Mouse (Mus musculus) kidney, postnatal 4 days (tissue): ENCODE data around the gene Pitpnc1.
A peak's percentile ranks its signal among the peaks of the same experiment; 100 is the strongest.
"Not testable (repeated sequence)": the region's sequence is repeated elsewhere in the genome, so short reads cannot be mapped to it uniquely, and the experiment has no call there.

Experiments
- DNase-seq, 2 experiments: peaks; one replicate each; pipeline ENCODE4 v3.0.0; 2021; ENCODE audit warnings: mixed read lengths in 2 of 2

The Pitpnc1 gene

GRCm38 (mm10) chr11:107470521-107471041 is at the start of gene Pitpnc1:
Pitpnc1 (minus strand) TSS chr11:107470699.
- peak; percentile 88 to 93 for DNase-seq

GRCm38 (mm10) chr11:107518645-107519429 is 48.3 kb upstream of the Pitpnc1 start:
- DNase-seq = no peak

- no peak for DNase-seq
Measured at GRCm38 (mm10) chr11:107516387-107516786, 45.9 kb upstream of the Pitpnc1 start.

- peak in 1 of 2 experiments; percentile 16 for DNase-seq
Measured at GRCm38 (mm10) chr11:107513047-107513446, 42.5 kb upstream of the Pitpnc1 start.

DNA sequence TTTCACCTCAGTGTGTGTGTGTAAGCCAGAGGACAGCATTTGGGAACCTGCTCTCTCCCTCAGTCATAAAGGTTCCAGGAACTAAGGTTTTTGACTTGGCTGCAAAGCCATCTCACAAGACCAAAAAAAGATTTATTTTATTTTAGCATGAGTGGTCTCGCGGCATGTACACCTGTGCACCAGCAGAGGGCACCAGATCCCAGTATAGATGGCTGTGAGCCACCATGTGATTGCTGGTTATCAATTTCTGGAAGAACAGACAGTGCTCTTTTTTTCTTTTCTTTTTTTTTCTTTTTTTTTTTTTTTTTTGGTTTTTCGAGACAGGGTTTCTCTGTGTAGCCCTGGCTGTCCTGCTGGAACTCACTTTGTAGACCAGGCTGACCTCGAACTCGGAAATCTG is 41.5 kb upstream of the Pitpnc1 start:
- DNase-seq = peak; percentile 81 to 84

GRCm38 (mm10) chr11:107510362-107511269 is 40.1 kb upstream of the Pitpnc1 start:
- peak; percentile 49 to 66 for DNase-seq

GRCm38 (mm10) chr11:107509631-107510338 is 39.3 kb upstream of the Pitpnc1 start:
- DNase-seq = peak in 1 of 2 experiments; percentile 35

DNA sequence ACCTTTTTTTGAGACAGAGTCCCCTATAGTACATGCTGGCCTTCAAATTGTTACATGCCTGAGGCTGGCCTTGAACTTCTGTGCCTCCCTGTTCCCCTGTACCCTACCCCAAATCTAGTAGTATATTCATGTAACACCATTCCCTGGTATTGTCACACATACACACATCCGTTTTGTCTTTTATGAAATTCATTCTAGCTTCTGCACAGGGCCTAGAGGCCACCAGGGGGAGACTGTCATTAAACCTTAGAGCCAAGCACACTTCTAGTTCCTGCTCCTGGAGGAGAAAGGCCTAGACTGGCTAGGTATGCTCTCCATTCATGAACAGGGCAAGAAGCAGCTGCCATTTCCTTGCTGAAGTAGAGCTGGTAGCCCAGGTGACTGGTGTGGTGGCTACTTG is 35.8 kb upstream of the Pitpnc1 start:
- DNase-seq = peak; percentile 39 to 53

GRCm38 (mm10) chr11:107504364-107504763 is 33.9 kb upstream of the Pitpnc1 start:
- not testable (repeated sequence) for DNase-seq

GRCm38 (mm10) chr11:107502801-107503200 is 32.3 kb upstream of the Pitpnc1 start:
- no peak for DNase-seq

DNA sequence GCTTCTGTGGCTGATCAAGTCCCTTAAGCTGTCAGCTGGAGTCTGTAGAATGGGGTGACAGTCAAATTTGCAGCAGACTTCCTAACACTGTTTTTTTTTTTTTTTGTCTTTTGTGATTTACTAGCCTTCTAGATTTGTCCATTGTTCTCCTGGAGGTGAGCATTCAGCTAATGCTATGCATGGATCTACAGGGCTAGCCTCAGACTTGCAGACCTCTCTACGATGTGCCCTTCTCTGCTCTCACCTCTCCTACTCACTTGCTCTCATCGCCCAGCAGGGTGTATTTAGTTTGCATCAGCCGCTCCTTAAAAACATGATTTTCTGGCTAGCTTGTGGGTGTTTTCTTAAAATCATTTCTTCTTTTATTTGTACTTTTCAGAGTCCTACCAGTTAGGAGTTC is 13.8 kb upstream of the Pitpnc1 start:
- no peak for DNase-seq

DNA sequence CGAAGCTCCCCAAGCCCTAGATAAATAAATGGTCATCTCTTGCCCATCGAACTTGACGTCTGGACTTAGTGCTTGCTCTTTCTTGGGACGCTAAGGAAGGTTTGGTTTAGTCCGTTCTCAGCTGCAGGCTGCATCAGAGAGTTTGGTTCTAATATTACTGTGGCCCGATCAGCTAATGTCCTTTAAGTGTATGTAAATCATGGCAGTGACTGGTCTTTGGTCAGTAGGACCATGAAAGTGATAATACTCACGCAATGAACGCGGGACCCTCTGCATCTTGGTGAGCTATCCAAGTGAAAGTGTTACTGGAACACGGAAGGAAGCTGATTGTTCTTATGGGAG is 9.3 kb upstream of the Pitpnc1 start:
- DNase-seq = no peak

DNA sequence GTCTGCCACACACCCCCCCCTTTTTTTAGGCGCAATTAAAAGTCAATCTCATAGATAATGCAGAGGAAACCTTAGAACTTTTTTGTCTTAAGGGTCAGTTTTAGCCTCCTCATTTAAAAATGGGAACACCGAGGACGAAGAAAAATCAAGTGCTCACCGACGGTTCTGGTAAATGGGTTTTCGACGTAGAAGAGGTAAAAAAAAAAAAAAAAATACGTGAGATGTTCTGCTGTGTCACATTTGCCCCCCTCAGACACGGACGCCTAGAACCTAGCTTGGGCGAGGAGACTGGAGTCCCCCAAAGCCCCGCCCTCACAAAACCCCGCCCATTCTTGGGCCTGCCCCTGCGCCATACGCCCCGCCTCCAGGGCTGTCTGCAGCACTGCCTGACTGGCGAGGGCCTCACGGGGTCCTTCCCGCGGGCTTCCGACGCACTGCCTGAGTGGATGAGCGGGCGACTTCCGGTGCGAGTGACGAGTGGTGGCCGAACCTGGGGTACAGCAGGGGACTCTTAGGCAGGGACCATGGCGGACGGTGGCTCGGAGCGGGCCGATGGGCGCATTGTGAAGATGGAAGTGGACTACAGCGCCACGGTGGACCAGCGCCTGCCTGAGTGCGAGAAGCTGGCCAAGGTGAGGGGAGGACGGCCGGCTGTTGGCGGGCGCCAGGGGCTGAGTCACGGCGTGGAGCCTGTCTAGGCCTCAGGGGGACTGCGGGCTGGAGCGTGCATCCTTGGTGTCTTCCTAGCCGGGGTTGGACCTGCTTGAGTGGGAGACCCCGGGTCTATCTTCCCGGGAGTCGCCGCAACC is 8.8 kb upstream of the Pitpnc1 start, which contains the start of gene Psmd12:
Gene Psmd12 (plus strand): TSS at position 432 of the 809 bp plus-strand sequence.
- DNase-seq = peak; percentile 99

- peak; percentile 38 to 62 for DNase-seq
Measured at GRCm38 (mm10) chr11:107473137-107473820, 2.8 kb upstream of the Pitpnc1 start.

- no peak for DNase-seq
Measured at GRCm38 (mm10) chr11:107472304-107472703, 1.8 kb upstream of the Pitpnc1 start.

- peak in 1 of 2 experiments; percentile 19 for DNase-seq
Measured at GRCm38 (mm10) chr11:107471071-107471720, 697 bp upstream of the Pitpnc1 start.

DNA sequence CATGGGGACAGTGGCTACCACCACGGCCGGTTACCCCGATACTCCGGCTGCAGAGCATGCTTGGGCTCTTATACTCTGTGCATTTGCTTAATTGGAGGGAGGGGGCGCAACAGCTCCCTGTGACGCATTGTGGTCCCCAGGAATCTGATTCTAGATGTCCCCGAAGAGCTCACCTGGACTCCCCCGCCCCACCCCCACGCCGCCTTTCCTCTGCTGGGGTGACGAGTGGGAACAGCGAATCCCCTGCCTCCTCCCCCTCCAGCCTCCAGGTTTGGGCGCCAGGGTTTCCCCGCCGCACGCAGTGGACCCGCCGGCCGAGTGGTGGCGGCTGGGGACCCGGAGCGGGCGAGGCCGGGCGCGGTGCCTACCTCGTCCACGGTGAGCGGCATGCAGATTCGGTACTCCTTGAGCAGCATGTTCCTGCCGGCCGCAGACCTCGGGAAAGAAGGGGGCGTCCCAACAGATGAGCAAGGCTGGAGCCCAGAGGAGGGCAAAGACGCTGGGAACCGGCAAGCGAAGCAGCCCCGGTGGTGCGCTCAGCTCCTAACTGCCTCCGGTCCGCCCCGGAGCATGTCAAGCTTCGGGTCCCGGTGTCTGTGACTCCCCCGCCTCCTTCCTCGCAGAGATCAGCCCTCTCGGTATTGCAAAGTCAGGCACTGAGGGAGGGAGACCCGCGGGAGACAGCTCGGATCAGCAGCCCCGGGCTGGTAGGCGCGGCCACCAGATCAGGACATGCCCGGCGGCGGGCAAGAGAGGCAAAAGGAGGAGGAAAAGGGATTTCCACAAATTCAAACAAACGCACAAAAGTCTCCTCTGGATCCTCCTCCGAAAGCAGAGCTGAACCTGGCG is 752 bp downstream of the Pitpnc1 start:
- peak; percentile 73 to 82 for DNase-seq

DNA sequence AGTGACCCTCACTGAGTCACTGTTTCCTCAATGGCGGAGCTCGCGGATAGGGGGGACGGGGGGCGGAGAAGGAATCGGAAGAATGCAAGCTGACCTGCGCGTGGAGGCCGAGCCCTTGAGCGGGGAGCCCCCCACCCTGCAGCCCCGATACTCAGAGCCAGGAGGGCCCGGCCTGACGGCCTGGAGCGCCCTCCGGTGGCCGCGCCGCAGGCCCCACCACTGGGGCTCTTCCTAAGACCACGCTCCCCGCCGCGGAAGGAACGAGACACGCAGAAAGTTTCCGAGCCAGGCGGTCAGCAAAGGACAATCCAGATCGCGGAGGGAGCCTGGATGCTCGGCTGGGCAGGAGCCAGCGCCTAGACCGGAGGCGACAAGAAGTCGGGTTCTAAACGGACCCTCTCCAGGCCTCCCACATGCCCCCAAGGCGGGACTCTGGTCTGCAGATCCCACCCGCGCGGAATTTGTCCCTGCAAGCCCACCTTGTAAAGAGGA is 1.4 kb downstream of the Pitpnc1 start:
- DNase-seq = peak; percentile 85 to 91

DNA sequence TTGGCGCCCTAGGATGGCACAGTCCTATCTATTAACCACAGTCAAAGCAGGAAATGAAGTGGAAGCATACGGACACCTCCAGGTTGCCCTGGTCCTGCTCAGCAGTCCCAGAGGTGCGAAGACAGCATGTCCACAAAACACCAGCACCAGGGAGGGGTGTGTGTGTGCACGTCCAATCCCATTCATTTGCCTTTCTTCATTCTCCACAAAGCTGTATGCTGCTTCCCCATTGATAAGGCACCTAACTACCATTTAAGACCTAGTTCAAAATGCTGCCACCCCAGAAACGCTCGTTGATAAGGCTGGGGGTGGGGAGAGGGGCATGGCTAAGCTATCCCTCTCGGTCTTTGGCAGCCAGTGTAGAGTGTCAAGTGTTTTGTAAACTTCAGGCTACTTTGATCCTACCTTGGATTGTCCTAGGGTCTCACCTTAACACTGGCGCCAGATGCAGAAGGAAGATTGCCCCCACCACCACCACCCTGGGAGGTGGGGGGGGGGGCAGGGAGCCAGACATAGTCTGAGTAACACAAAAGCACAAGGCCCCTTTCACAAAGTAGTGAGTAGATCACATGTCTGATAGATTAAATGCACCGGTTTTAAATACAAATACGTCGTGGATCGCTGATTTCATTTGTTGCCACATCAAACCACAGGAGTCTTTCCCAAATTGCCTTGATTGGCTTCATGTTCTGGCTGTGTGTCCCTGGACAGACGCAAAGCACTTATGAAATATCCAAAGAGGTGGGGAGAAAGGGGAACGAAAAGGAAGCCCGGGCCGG is 2.1 kb downstream of the Pitpnc1 start:
- peak; percentile 7 to 19 for DNase-seq
